Mouse (Mus musculus): ENCODE results near the gene Gart. TPM values are rescaled to one million over a fixed set of nuclear protein-coding genes. Genes with fewer than 3 reads are reported as not detected.

Gene Gart
- polyA plus RNA-seq (2015; fragmentation: Nextera tagmentation; extraction: Ambion mirVana), result 120 and 129 TPM in 2 replicates

- peak; percentile 94 for ATAC-seq (ENCODE audit: low FRiP score, low TSS enrichment)
- H3K4me2 ChIP-seq (replicated peaks; ENCODE audit: low read depth, low read length), result peak within 1 kb of the TSS; percentile 79
- WGBS, result under 1% methylated on average over 59 of the region's 59 CpGs
- H3K36me3 ChIP-seq (ENCODE audit: insufficient read depth, low read length), result peaks cover 16% of the 10 kb centered on the region
- H3K9me3 ChIP-seq (ENCODE audit: low read length), result no peaks in the 10 kb centered on the region
- H3K27me3 ChIP-seq (ENCODE audit: insufficient read depth, low read length), result no peaks in the 10 kb centered on the region
- peak within 1 kb of the TSS; percentile 79 for H3K9ac ChIP-seq (replicated peaks; ENCODE audit: low read length)
- peaks cover 14% of the 10 kb centered on the region for H3K4me1 ChIP-seq (ENCODE audit: insufficient read depth, low read length)
- H3K27ac ChIP-seq (ENCODE audit: low read length), result peak within 1 kb of the TSS; percentile 97
- peak within 1 kb of the TSS; percentile 89 for H3K4me3 ChIP-seq (ENCODE audit: low read length)
Measured at GRCm38 (mm10) chr16:91646681-91647419, at the start of gene Gart. Gene Gart (minus strand): TSS chr16:91646952.

- Histone ChIP-seq H3K4me3 (ENCODE audit: low read length) (no peak overlapping the region), H3K36me3 (ENCODE audit: insufficient read depth, low read length) (peaks cover 15% of the 10 kb centered on the region), H3K27ac (ENCODE audit: low read length) (peak overlapping the region; percentile 58; the same call in 1 of the 2 replicates), H3K4me2 (replicated peaks; ENCODE audit: low read depth, low read length) (0 out of 2 replicates have a peak overlapping the region, but pooled peaks have one; percentile 7), H3K9me3 (ENCODE audit: low read length) (0 out of 2 replicates have a peak, but pooled peaks cover 3% of the 10 kb centered on the region), H3K9ac (replicated peaks; ENCODE audit: low read length) (no peak overlapping the region; the same call in 1 of the 2 replicates), H3K4me1 (ENCODE audit: insufficient read depth, low read length) (peaks cover 9% of the 10 kb centered on the region), H3K27me3 (ENCODE audit: insufficient read depth, low read length) (no peaks in the 10 kb centered on the region)
- peak; percentile 68; the same call in 1 of the 2 replicates for ATAC-seq (ENCODE audit: low FRiP score, low TSS enrichment)
- 15% methylated on average over 8 of the region's 8 CpGs for WGBS
Measured at GRCm38 (mm10) chr16:91695108-91695755, 48.5 kb upstream of the Gart start.

- H3K4me2 ChIP-seq (replicated peaks; ENCODE audit: low read depth, low read length), result no peak overlapping the region
- 26% methylated on average over 14 of the region's 14 CpGs for WGBS
Measured at GRCm38 (mm10) chr16:91694455-91695084, 47.8 kb upstream of the Gart start.

GRCm38 (mm10) chr16:91689791-91690190 is 43.0 kb upstream of the Gart start:
- H3K9me3 ChIP-seq (ENCODE audit: low read length), result no peaks in the 10 kb centered on the region
- H3K9ac ChIP-seq (replicated peaks; ENCODE audit: low read length), result 0 out of 2 replicates have a peak overlapping the region, but pooled peaks have one; percentile 20
- WGBS, result 53% methylated on average over 7 of the region's 7 CpGs

More at GRCm38 (mm10) chr16:91694455-91695084, 47.8 kb upstream of the Gart start:
- peaks cover 15% of the 10 kb centered on the region for H3K4me1 ChIP-seq (ENCODE audit: insufficient read depth, low read length)
- H3K27ac ChIP-seq (ENCODE audit: low read length), result no peak overlapping the region
- H3K9me3 ChIP-seq (ENCODE audit: low read length), result 0 out of 2 replicates have a peak, but pooled peaks cover 3% of the 10 kb centered on the region
- ATAC-seq (ENCODE audit: low FRiP score, low TSS enrichment), result peak; percentile 96
- H3K9ac ChIP-seq (replicated peaks; ENCODE audit: low read length), result no peak overlapping the region
- H3K36me3 ChIP-seq (ENCODE audit: insufficient read depth, low read length), result peaks cover 13% of the 10 kb centered on the region
- no peak overlapping the region for H3K4me3 ChIP-seq (ENCODE audit: low read length)
- H3K27me3 ChIP-seq (ENCODE audit: insufficient read depth, low read length), result no peaks in the 10 kb centered on the region

GRCm38 (mm10) chr16:91688619-91689334 is 42.0 kb upstream of the Gart start, which contains the start of gene Donson:
Gene Donson (minus strand): TSS chr16:91688770.
- peak within 1 kb of the TSS; percentile 68 for H3K4me3 ChIP-seq (ENCODE audit: low read length)
- no peaks in the 10 kb centered on the region for H3K27me3 ChIP-seq (ENCODE audit: insufficient read depth, low read length)
- peak within 1 kb of the TSS; percentile 78 for H3K9ac ChIP-seq (replicated peaks; ENCODE audit: low read length)
- peak within 1 kb of the TSS; percentile 89 for H3K4me2 ChIP-seq (replicated peaks; ENCODE audit: low read depth, low read length)
- ATAC-seq (ENCODE audit: low FRiP score, low TSS enrichment), result peak; percentile 99
- no peaks in the 10 kb centered on the region for H3K9me3 ChIP-seq (ENCODE audit: low read length)
- H3K36me3 ChIP-seq (ENCODE audit: insufficient read depth, low read length), result peaks cover 14% of the 10 kb centered on the region
- WGBS, result under 1% methylated on average over 54 of the region's 71 CpGs
- peaks cover 20% of the 10 kb centered on the region for H3K4me1 ChIP-seq (ENCODE audit: insufficient read depth, low read length)
- peak within 1 kb of the TSS; percentile 68 for H3K27ac ChIP-seq (ENCODE audit: low read length)

More at GRCm38 (mm10) chr16:91689791-91690190, 43.0 kb upstream of the Gart start:
- Histone ChIP-seq H3K4me3 (ENCODE audit: low read length) (no peak overlapping the region), H3K4me2 (replicated peaks; ENCODE audit: low read depth, low read length) (no peak overlapping the region), H3K27me3 (ENCODE audit: insufficient read depth, low read length) (no peaks in the 10 kb centered on the region), H3K4me1 (ENCODE audit: insufficient read depth, low read length) (peaks cover 20% of the 10 kb centered on the region), H3K27ac (ENCODE audit: low read length) (no peak overlapping the region), H3K36me3 (ENCODE audit: insufficient read depth, low read length) (peaks cover 8% of the 10 kb centered on the region; the same call in 1 of the 2 replicates)
- no peak for ATAC-seq (ENCODE audit: low FRiP score, low TSS enrichment)

- peak; percentile 54 for ATAC-seq (ENCODE audit: low FRiP score, low TSS enrichment)
- H3K4me1 ChIP-seq (ENCODE audit: insufficient read depth, low read length), result peaks cover 20% of the 10 kb centered on the region
- peak overlapping the region; percentile 62 for H3K4me2 ChIP-seq (replicated peaks; ENCODE audit: low read depth, low read length)
- H3K9me3 ChIP-seq (ENCODE audit: low read length), result no peaks in the 10 kb centered on the region
- H3K9ac ChIP-seq (replicated peaks; ENCODE audit: low read length), result peak overlapping the region; percentile 78
- peak overlapping the region; percentile 59; the same call in 1 of the 2 replicates for H3K27ac ChIP-seq (ENCODE audit: low read length)
- H3K36me3 ChIP-seq (ENCODE audit: insufficient read depth, low read length), result peaks cover 14% of the 10 kb centered on the region
- H3K4me3 ChIP-seq (ENCODE audit: low read length), result peak overlapping the region; percentile 68
- H3K27me3 ChIP-seq (ENCODE audit: insufficient read depth, low read length), result no peaks in the 10 kb centered on the region
- WGBS, result 1% methylated on average over 51 of the region's 51 CpGs
Measured at GRCm38 (mm10) chr16:91688023-91688618, 41.4 kb upstream of the Gart start.

- no peaks in the 10 kb centered on the region for H3K9me3 ChIP-seq (ENCODE audit: low read length)
- ATAC-seq (ENCODE audit: low FRiP score, low TSS enrichment), result no peak
- peaks cover 20% of the 10 kb centered on the region for H3K4me1 ChIP-seq (ENCODE audit: insufficient read depth, low read length)
- peaks cover 24% of the 10 kb centered on the region for H3K36me3 ChIP-seq (ENCODE audit: insufficient read depth, low read length)
- H3K27me3 ChIP-seq (ENCODE audit: insufficient read depth, low read length), result no peaks in the 10 kb centered on the region
- no peak overlapping the region for H3K4me3 ChIP-seq (ENCODE audit: low read length)
- H3K9ac ChIP-seq (replicated peaks; ENCODE audit: low read length), result no peak overlapping the region
- H3K4me2 ChIP-seq (replicated peaks; ENCODE audit: low read depth, low read length), result no peak overlapping the region
- WGBS, result 84% methylated on average over 5 of the region's 5 CpGs
- H3K27ac ChIP-seq (ENCODE audit: low read length), result no peak overlapping the region
Measured at GRCm38 (mm10) chr16:91686369-91686768, 39.6 kb upstream of the Gart start.

- no peaks in the 10 kb centered on the region for H3K9me3 ChIP-seq (ENCODE audit: low read length)
- H3K36me3 ChIP-seq (ENCODE audit: insufficient read depth, low read length), result peaks cover 31% of the 10 kb centered on the region
- no peak overlapping the region for H3K9ac ChIP-seq (replicated peaks; ENCODE audit: low read length)
- ATAC-seq (ENCODE audit: low FRiP score, low TSS enrichment), result no peak
- H3K4me2 ChIP-seq (replicated peaks; ENCODE audit: low read depth, low read length), result no peak overlapping the region
- no peaks in the 10 kb centered on the region for H3K27me3 ChIP-seq (ENCODE audit: insufficient read depth, low read length)
- no peak overlapping the region for H3K27ac ChIP-seq (ENCODE audit: low read length)
- WGBS, result 85% methylated on average over 5 of the region's 5 CpGs
- H3K4me1 ChIP-seq (ENCODE audit: insufficient read depth, low read length), result peaks cover 20% of the 10 kb centered on the region
- H3K4me3 ChIP-seq (ENCODE audit: low read length), result no peak overlapping the region
Measured at GRCm38 (mm10) chr16:91685526-91685925, 38.8 kb upstream of the Gart start.

GRCm38 (mm10) chr16:91680656-91681055 is 33.9 kb upstream of the Gart start:
- H3K27ac ChIP-seq (ENCODE audit: low read length), result no peak overlapping the region
- peaks cover 58% of the 10 kb centered on the region for H3K36me3 ChIP-seq (ENCODE audit: insufficient read depth, low read length)
- no peaks in the 10 kb centered on the region for H3K4me1 ChIP-seq (ENCODE audit: insufficient read depth, low read length)
- H3K4me2 ChIP-seq (replicated peaks; ENCODE audit: low read depth, low read length), result no peak overlapping the region
- ATAC-seq (ENCODE audit: low FRiP score, low TSS enrichment), result no peak
- no peaks in the 10 kb centered on the region for H3K27me3 ChIP-seq (ENCODE audit: insufficient read depth, low read length)
- 80% methylated on average over 5 of the region's 5 CpGs for WGBS
- no peak overlapping the region for H3K9ac ChIP-seq (replicated peaks; ENCODE audit: low read length)
- no peak overlapping the region for H3K4me3 ChIP-seq (ENCODE audit: low read length)
- no peaks in the 10 kb centered on the region for H3K9me3 ChIP-seq (ENCODE audit: low read length)
